Mouse (Mus musculus) embryonic facial prominence, embryonic 15.5 days (tissue): ENCODE measurements at regions not wholly inside any gene's neighbourhood (a gene's known extent, or its start where the extent isn't known, plus 50 kb on each side); places are given as distances from the start of the nearest gene placed in this dataset.

Experiments used
- ATAC-seq: fragments of 200-750 bp; cut with Nextera tagmentation; 2 replicates; pipeline ENCODE4 v1.8.0; 2017; ENCODE audit warnings: low read depth, moderate TSS enrichment; ENCODE audit not compliant: insufficient number of reproducible peaks, low FRiP score, low TSS enrichment
- H3K27ac ChIP-seq: fragments of 300-500 bp; sonication (generic); replicated peaks from 2 replicates; pipeline ENCODE4 v1.5.1; 2015; ENCODE audit warnings: mild to moderate bottlenecking, inconsistent platforms
- H3K27me3 ChIP-seq: fragments of 300-500 bp; sonication (generic); 2 replicates; pipeline ENCODE4 v1.6.1; 2015; ENCODE audit warnings: inconsistent platforms
- H3K36me3 ChIP-seq: fragments of 300-500 bp; sonication (generic); 2 replicates; pipeline ENCODE4 v1.6.1; 2015; ENCODE audit warnings: mild to moderate bottlenecking, inconsistent platforms
- H3K4me1 ChIP-seq: fragments of 300-500 bp; sonication (generic); 2 replicates; pipeline ENCODE4 v1.6.1; 2015; ENCODE audit warnings: inconsistent platforms
- H3K4me2 ChIP-seq: fragments of 300-500 bp; sonication (generic); replicated peaks from 2 replicates; pipeline ENCODE4 v1.6.1; 2015; ENCODE audit warnings: mild to moderate bottlenecking, inconsistent platforms
- H3K4me3 ChIP-seq: fragments of 300-500 bp; sonication (generic); replicated peaks from 2 replicates; pipeline ENCODE4 v1.5.1; 2015; ENCODE audit warnings: mild to moderate bottlenecking, inconsistent platforms
- H3K9ac ChIP-seq: fragments of 300-500 bp; sonication (generic); 2 replicates; pipeline ENCODE4 v1.6.1; 2015; ENCODE audit warnings: inconsistent platforms
- H3K9me3 ChIP-seq: fragments of 300-500 bp; sonication (generic); replicated peaks from 2 replicates; pipeline ENCODE4 v1.6.1; 2016; ENCODE audit warnings: inconsistent platforms
- WGBS: fragments of 180-500 bp; shearing (Covaris S2); methylation state at CpG from one replicate; pipeline ENCODE4 v1.1.7; 2015; 5-methylcytosine and 5-hydroxymethylcytosine counted together

DNA sequence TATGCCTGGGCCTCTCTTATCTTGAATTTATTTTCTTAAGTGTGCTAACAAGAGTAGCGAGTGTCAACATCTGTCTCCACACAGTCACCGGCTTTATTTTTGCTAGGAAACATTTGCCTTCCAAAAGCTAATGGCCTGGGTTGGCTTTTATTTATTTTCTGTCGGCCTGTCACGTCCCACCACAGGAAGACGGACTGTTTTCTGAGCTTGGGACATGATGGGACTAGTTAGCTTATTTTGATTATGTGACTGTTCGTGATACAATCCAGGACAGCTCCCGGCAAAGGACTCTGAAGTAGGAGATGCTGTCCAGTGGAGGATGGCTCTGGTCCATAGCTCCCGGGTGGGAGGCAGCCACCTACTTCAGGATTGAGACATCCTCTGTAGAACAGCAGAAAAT is 372.5 kb downstream of the Wdr11 start:
- Histone ChIP-seq H3K27ac (no peak overlapping the region), H3K4me3 (no peak overlapping the region), H3K9ac (no peak overlapping the region), H3K4me2 (no peak overlapping the region), H3K27me3 (no peaks in the 10 kb centered on the region), H3K36me3 (no peaks in the 10 kb centered on the region), H3K4me1 (peaks cover 37% of the 10 kb centered on the region), H3K9me3 (no peaks in the 10 kb centered on the region)
- 40% methylated on average over 8 of the region's 8 CpGs for WGBS
- ATAC-seq: no peak

DNA sequence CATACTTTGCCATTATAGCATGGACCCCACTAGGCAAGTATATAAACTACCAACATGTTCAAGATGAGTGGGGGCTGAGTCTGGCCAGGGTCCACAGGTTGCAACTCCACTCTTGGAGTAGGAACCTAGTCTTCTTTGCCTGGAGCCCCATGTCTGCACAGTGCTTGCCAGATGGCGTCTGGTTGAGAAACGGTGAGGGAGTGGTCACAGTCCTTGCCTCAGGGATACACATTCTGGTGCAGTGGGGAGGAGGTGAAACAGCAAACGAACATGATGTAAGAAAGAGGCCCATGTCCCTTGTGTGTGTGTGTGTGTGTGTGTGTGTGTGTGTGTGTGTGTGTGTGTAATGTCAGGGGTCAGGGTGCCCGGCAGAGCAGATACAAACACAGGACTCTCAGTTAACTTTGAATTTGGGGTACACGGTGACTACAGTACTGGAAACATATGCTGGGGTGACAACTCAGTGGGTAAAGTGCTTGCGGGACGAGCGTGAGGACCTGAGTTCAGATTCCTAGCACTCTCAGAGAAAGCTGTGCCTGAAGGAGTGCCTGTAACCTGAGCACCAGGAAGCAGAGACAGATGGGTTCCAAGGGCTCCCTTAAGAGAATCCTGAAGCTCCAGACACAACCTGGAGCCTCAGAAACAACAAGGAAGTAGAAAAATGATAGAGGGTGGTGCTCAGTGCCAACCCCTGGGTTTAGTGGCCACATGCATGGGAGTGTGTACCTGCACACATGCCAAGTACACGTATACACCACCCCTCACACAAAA is 373.8 kb downstream of the Wdr11 start:
- no peak overlapping the region for H3K4me3 ChIP-seq
- H3K27me3 ChIP-seq: no peaks in the 10 kb centered on the region
- H3K9ac ChIP-seq: no peak overlapping the region
- WGBS: 63% methylated on average over 9 of the region's 9 CpGs
- peak overlapping the region; percentile 17; the same call in 1 of the 2 replicates for H3K27ac ChIP-seq
- no peak overlapping the region for H3K4me2 ChIP-seq
- no peaks in the 10 kb centered on the region for H3K9me3 ChIP-seq
- no peaks in the 10 kb centered on the region for H3K36me3 ChIP-seq
- no peak for ATAC-seq
- H3K4me1 ChIP-seq: peaks cover 37% of the 10 kb centered on the region

DNA sequence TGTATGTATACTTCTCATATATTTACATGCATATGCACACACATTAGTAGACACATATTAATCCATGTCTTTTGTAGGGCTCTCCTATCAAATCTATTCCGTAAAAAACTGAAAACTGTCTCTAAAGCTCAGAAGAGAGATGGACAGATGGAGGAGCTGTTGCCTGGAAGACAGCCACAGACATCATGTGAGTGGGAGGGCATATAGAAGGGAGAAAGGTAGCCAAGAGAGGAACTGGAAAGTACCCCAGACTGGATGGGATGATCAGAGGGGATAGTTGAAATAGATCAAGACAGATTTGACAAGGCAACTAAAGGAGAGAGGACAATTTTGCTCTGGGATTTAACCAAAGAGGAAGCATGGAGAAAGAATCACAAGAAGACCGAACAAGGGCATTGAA is 375.1 kb downstream of the Wdr11 start:
- ATAC-seq: no peak
- H3K27me3 ChIP-seq: no peaks in the 10 kb centered on the region
- no peak overlapping the region for H3K9ac ChIP-seq
- H3K4me1 ChIP-seq: peaks cover 29% of the 10 kb centered on the region
- no peak overlapping the region for H3K4me3 ChIP-seq
- 90% methylated on average over 2 of the region's 2 CpGs for WGBS
- no peaks in the 10 kb centered on the region for H3K36me3 ChIP-seq
- no peaks in the 10 kb centered on the region for H3K9me3 ChIP-seq
- no peak overlapping the region for H3K27ac ChIP-seq
- no peak overlapping the region for H3K4me2 ChIP-seq

DNA sequence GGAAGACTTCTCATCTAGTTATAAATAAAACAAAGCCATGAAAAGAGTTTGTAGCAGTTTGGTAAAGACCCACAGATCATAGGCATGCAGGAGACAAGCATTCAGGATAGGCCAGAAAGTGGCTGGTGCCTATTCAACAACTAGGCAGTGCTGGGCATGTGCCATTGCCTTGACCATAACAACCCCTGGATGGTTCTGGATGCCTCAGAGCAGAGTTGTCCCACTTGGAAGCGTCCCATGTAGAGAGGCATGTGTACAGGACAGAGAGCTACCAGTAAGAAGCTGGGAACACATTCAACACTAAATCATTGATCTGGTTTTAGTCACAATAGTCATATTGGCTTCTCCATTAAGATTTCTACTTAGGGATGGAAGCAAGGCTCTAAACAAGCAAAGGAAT is 378.5 kb downstream of the Wdr11 start:
- Histone ChIP-seq H3K27me3 (no peaks in the 10 kb centered on the region), H3K9ac (no peak overlapping the region), H3K4me2 (no peak overlapping the region), H3K27ac (no peak overlapping the region), H3K36me3 (no peaks in the 10 kb centered on the region), H3K4me1 (peaks cover 14% of the 10 kb centered on the region; the same call in 1 of the 2 replicates), H3K9me3 (no peaks in the 10 kb centered on the region), H3K4me3 (no peak overlapping the region)
- WGBS: 86% methylated on average over 1 of the region's 1 CpGs
- no peak for ATAC-seq

DNA sequence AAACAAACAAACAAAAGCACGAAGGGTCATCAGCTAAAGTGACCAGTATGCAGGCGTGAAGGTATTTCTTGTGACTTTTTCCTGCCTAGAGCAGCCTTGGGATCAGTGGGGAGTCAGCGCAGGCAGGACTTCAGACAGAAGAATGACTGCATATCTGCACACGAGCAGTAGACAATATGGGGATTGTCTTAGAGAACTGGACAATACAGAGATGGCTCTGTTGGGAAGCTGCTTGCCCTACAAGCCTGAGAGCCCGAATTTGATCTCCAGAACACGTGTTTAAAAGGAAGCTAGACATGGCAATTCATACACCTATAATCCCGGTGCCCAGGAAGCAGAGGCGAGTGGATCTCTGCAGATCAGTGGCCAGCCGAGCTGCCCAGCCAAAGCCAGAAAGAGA is 382.5 kb downstream of the Wdr11 start:
- Histone ChIP-seq H3K4me2 (no peak overlapping the region), H3K9ac (no peak overlapping the region), H3K36me3 (no peaks in the 10 kb centered on the region), H3K9me3 (no peaks in the 10 kb centered on the region), H3K4me1 (peaks cover 19% of the 10 kb centered on the region), H3K27ac (peak overlapping the region; percentile 91), H3K4me3 (no peak overlapping the region), H3K27me3 (no peaks in the 10 kb centered on the region)
- 61% methylated on average over 9 of the region's 9 CpGs for WGBS
- no peak for ATAC-seq

DNA sequence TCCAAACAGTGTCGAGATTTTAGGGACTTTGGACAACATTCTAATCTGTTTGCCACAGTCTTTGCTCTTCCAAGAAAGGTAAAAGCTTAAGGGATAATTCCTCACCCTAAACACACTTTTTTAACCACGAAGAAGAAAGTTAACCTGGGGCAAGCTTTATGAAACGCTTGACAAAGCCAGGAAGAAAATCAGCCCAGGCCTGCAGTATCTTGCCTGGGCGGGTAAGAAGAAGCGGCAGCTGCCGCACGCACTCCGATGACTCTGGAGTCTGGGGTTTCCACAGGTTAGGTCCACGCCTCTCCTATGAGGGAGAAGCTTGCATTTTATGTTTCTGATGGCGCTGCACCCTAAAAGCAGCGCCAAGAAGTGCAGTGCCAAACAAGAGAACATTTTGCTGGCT is 383.2 kb downstream of the Wdr11 start:
- peak overlapping the region; percentile 91 for H3K27ac ChIP-seq
- no peak overlapping the region for H3K4me3 ChIP-seq
- H3K36me3 ChIP-seq: no peaks in the 10 kb centered on the region
- H3K9ac ChIP-seq: no peak overlapping the region
- H3K9me3 ChIP-seq: no peaks in the 10 kb centered on the region
- no peaks in the 10 kb centered on the region for H3K27me3 ChIP-seq
- no peak overlapping the region for H3K4me2 ChIP-seq
- no peak for ATAC-seq
- peaks cover 19% of the 10 kb centered on the region for H3K4me1 ChIP-seq
- WGBS: 60% methylated on average over 11 of the region's 11 CpGs

DNA sequence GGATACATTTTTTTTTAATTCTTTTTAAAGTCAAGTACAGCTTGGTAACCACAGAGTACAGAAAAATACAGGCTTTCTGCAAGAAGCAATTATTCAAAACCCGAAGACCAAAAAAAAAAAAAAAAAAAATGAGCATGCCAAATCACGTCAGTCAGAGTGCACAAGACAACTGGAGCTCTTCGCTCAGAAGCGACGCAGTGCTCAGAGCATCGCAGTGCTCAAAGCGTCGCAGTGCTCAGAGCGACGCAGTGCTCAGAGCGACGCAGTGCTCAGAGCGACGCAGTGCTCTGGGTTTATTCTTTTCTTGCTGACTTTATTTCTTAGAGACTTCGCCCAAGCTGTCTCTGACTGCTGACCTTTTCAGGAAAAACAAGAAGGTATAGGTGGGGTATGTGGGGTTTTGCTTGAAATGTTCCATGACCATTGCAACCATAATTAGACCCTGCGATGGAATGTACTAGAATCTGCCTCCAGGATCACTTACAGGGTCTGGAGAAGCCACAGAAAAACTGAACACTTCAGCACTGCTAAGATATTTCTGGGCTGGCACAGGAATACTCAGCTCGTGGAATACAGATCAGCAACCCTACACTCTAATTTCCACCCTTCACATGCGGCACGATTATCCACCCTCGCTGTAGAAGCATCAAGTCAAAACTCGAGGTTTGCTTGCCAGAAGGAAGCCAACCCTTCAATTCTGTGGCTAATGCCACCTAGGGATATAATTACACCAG is 384.3 kb downstream of the Wdr11 start:
- peaks cover 19% of the 10 kb centered on the region for H3K4me1 ChIP-seq
- H3K27me3 ChIP-seq: no peaks in the 10 kb centered on the region
- 38% methylated on average over 21 of the region's 21 CpGs for WGBS
- H3K9me3 ChIP-seq: no peaks in the 10 kb centered on the region
- no peak overlapping the region for H3K4me3 ChIP-seq
- H3K27ac ChIP-seq: peak overlapping the region; percentile 91
- ATAC-seq: peak; percentile 90
- no peak overlapping the region for H3K9ac ChIP-seq
- H3K4me2 ChIP-seq: 0 out of 2 replicates have a peak overlapping the region, but pooled peaks have one; percentile 10
- no peaks in the 10 kb centered on the region for H3K36me3 ChIP-seq

DNA sequence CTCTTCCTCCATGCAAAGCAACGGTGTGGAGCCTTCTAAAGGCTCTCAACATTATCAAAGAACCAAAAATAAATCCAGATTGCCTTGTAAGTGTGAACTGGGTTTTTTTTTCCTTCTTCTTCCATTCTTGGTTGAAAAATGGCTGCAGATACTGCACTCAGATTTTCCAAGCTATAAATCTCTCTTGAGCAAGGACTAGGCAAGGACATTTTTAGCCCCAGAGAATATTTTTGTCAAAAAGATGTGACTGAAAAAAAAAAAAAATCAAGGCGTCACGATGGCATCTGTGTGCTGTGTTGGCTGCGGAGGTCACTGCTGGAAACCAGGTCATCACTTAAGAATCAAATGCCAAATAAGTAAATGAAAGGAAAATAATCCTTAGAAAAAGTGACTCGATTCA is 386.9 kb downstream of the Wdr11 start:
- no peak overlapping the region for H3K27ac ChIP-seq
- no peak overlapping the region for H3K4me2 ChIP-seq
- H3K9ac ChIP-seq: no peak overlapping the region
- no peaks in the 10 kb centered on the region for H3K36me3 ChIP-seq
- ATAC-seq: no peak
- peaks cover 21% of the 10 kb centered on the region for H3K4me1 ChIP-seq
- H3K4me3 ChIP-seq: no peak overlapping the region
- WGBS: 76% methylated on average over 5 of the region's 5 CpGs
- no peaks in the 10 kb centered on the region for H3K9me3 ChIP-seq
- no peaks in the 10 kb centered on the region for H3K27me3 ChIP-seq

DNA sequence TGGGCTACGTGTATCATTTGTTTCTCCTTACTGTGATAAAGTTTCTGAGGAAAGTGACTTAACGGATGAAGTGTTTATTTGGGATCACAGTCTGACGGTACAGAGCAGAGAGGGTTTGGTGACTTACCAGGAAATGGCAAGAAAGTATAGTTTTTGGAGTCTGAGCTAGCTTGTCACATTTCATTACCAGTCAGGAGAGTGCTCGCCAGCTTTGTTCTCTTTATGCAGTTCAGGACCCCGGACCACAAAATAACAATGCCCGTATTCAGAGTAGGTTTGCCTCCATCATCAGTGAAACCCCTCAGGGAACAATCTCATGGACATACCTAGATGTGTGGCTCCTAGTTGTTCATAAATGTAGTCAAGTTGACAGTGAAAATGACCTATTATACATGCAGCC is 387.7 kb downstream of the Wdr11 start:
- no peaks in the 10 kb centered on the region for H3K36me3 ChIP-seq
- H3K4me3 ChIP-seq: no peak overlapping the region
- no peak overlapping the region for H3K4me2 ChIP-seq
- peaks cover 24% of the 10 kb centered on the region for H3K4me1 ChIP-seq
- no peaks in the 10 kb centered on the region for H3K9me3 ChIP-seq
- ATAC-seq: no peak
- no peaks in the 10 kb centered on the region for H3K27me3 ChIP-seq
- 37% methylated on average over 6 of the region's 6 CpGs for WGBS
- no peak overlapping the region for H3K27ac ChIP-seq
- H3K9ac ChIP-seq: no peak overlapping the region

DNA sequence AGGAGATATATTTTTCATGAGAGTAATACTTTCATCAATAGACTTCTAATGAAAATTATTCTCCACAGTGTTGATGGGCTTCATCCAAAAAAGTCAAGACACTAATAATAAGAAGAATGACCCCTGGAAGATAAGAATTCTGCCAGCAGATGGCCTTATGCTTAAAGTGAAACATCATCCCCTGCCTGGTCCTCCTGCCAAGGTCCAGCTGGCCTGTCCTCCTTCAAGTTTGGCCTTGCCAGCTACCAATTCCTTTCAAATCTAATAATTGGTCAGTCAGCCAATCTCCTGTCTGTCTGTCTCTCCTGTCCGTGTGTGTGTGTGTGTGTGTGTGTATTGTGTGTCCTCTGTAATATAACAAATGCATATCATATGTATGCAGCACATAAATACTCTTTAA is 388.8 kb downstream of the Wdr11 start:
- Histone ChIP-seq H3K36me3 (no peaks in the 10 kb centered on the region), H3K27ac (no peak overlapping the region), H3K27me3 (no peaks in the 10 kb centered on the region), H3K4me3 (no peak overlapping the region), H3K9me3 (no peaks in the 10 kb centered on the region), H3K4me1 (peaks cover 26% of the 10 kb centered on the region), H3K4me2 (no peak overlapping the region), H3K9ac (no peak overlapping the region)
- no peak for ATAC-seq
- 62% methylated on average over 1 of the region's 1 CpGs for WGBS

DNA sequence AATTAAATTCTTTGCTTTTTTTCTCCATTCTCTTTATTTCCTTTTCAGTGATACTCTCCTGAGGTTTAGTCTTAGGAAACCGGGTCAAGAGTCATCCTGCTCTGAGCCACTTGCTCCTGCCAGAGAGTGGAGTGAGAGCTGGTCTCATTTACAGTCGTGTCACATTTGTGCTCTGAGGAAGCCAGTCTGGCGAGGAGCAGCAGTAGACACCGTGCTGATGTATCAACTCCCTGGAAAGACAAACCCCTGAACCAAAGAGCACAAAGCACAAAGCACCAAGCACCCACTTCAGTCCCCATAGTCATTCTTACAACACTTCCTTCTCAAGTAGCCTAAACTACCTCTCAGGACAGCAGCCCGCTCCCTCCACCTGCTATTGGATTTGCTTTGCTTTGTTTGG is 390.7 kb downstream of the Wdr11 start:
- ATAC-seq: no peak
- H3K9ac ChIP-seq: no peak overlapping the region
- no peaks in the 10 kb centered on the region for H3K36me3 ChIP-seq
- no peak overlapping the region for H3K4me3 ChIP-seq
- H3K27me3 ChIP-seq: no peaks in the 10 kb centered on the region
- H3K4me2 ChIP-seq: no peak overlapping the region
- peaks cover 23% of the 10 kb centered on the region for H3K4me1 ChIP-seq
- H3K27ac ChIP-seq: no peak overlapping the region
- no peaks in the 10 kb centered on the region for H3K9me3 ChIP-seq
- 55% methylated on average over 5 of the region's 5 CpGs for whole genome bisulfite sequencing
